Mouse (Mus musculus) left cerebral cortex, postnatal 4 days (tissue): ENCODE results near the gene Nlgn3. TPM values are rescaled to one million over a fixed set of nuclear protein-coding genes. Genes with fewer than 3 reads are reported as not detected.

Experiments
- DNase-seq: peaks from one replicate; pipeline ENCODE4 v3.0.0-alpha.2; 2022
- intact Hi-C: fragments of 180-260 bp; cut with DNase I; formaldehyde crosslinking; loops from one replicate; pipeline ENCODE4 v1.15.1; 2025
- total RNA-seq, 2 experiments: library from RNA; stranded (reverse); gene quantifications; 2 replicates each; pipeline ENCODE4 v1.2.3; 2021

Gene Nlgn3
- 100 to 1,000 TPM; 166 to 183 TPM for total RNA-seq

DNA sequence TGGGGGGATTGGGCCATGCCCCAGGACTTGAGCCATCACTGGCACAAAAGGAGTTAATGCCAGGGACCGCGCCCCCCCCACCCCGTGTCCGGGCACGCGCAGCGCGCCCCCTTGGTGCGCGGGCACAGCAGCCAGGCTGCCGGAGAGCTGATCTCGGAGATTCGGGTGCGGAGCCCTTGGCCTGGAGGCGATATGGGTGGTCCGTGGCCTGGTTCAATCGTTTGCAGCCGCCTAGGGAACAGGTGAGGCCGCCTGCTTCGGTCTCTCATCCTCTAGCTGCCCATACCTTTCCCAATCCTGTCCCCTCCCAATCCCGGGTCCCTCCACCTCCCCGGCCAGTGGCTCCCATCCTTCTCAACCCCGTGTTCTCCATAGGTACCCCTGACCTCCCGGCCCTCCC lies at the start of gene Nlgn3:
Nlgn3 (plus strand) TSS at position 114 of the 400 bp plus-strand sequence.
- intact Hi-C loops = no loop called here
- DNase-seq = peak; percentile 67

GRCm38 (mm10) chrX:101253952-101254729 lies 44.8 kb upstream of the Nlgn3 start, which contains the start of gene Foxo4:
Foxo4 (plus strand) TSS chrX:101254528.
- intact Hi-C loops = no loop called here
- DNase-seq = peak; percentile 89

GRCm38 (mm10) chrX:101254740-101255139 lies 44.2 kb upstream of the Nlgn3 start:
- intact Hi-C loops = no loop called here
- DNase-seq = peak; percentile 3

DNA sequence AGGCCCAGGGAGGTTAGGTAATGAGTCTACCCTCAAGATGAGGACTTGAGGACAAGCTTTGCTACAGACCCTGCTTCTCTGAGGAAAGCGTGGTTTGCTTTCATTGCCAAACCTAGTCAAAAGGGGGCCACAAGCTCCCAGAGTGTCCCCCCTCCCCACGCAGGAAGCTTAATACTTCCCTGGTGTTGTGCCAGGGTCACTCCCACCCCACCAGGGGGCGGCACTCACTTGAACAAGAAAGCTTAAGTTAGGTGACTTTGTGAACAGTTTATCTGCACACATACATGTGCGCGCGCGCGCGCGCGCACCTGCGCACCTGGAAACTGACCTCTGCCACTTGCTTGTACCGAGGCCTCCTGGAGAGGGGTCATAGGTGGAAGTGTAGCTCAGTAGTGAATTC lies 42.4 kb upstream of the Nlgn3 start:
- no peak for DNase-seq
- intact Hi-C loops = no loop called here

DNA sequence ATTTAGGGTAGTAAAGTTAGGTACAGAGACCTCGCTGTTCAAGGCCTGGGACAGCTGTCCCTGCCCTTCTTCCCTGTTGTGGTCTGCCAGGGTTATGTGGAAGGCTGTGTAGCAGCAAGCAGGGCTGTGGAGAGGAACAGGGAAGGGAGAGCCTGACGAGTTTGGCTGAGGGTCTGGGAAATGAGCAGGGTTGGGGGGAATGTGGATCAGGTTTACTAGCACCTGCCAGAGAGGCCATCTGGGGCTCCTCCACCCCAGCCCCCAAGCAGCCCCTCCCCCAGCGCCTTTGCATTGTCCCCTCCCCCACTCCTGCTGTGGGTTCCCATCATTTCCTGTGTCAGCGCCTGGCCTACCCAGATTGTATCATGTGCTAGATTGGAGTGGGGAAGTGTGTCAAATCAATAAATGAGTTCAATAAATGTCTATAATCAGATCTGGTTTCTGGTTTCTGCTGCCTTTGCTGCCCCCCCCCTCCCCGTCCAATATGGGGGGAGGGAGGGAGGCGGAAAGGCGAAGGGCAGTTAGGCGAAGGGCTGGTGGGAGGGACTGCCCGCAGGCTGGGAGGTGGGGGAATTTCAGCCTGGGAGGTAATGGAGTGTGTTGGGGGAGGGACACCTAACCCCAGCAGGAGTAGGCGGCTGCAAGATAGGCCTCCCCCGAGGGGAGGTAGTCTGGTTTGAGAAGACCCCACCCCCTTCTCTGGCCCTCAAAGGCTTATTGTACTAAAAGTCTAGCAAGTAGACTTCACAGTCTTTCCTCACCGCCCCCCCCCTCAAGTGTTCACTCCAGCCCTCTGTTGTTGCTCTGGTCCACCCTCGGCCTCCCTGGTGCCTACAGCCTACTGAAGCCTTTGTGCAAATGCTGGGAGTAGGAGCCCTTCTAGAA lies 38.3 kb upstream of the Nlgn3 start:
- peak; percentile 49 for DNase-seq
- intact Hi-C loops = no loop called here

DNA sequence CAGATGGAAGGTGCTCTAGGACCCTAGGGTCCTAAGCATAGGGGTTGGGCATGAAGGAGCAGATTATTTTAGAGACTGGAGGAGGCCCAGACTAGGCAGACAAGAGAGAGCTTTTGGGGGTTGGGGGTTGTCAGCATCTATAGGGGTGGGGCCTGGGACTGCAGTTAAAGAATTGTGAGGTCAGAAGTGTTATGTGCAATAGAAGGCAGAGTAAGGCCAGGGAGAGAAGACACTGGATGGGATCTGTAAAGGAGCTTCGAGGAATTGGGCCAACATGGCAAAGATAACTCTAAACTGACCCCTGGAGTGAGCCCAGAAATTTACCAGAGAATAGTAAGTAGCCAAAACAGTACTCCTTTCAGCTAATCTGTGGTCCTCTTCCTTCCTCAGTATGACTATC lies 35.1 kb upstream of the Nlgn3 start, which contains the start of gene Gm614:
Gm614 (minus strand) TSS at position 101 of the 400 bp plus-strand sequence.
- no peak for DNase-seq
- intact Hi-C loops = no loop called here

DNA sequence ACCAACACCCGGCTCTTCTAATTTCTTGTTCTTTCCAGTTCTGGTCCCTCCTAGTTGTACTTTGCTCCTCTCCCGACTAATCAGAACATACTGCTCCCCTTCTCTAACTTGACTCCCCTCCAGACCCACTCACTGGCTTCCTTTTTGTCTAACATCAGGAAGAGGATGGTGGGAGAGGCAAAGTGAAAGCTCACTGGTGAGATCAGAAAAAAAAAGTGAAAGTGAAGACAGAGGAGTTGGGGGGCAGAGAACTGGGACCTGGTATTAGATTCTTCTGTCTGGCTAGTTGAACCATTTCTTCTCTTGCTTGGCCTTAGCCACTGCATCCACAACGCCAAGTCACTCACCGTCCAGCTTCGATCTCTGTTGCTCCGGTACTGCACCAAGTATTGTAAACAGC lies 32.3 kb upstream of the Nlgn3 start:
- intact Hi-C loops = no loop called here
- DNase-seq = no peak

GRCm38 (mm10) chrX:101268025-101268754 lies 30.8 kb upstream of the Nlgn3 start, which contains the start of gene Il2rg:
Il2rg (minus strand) TSS chrX:101268255.
- no peak for DNase-seq
- intact Hi-C loops = no loop called here

DNA sequence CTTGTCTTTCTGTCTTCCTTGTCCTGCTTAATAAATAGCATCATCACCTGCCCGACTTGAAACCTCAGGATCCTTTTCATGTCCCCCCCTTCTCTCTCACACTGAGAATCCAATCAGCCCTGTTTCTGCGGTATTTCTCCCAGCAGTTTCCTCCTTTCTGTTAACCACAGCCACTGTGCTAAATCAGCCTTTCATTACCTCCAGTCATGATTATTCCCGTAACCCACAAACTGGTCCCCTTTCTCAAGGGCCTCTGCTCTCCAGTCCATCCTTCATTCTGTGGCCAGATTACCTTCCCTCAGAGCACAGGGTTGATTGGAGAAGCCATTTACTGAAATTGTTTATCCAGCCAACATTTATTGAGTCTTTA lies 30.2 kb upstream of the Nlgn3 start, which contains the start of gene Gm20489:
Gm20489 (minus strand) TSS at position 269 of the 370 bp plus-strand sequence.
- no peak for DNase-seq
- intact Hi-C loops = no loop called here

GRCm38 (mm10) chrX:101273410-101273809 lies 25.6 kb upstream of the Nlgn3 start:
- intact Hi-C loops = no loop called here
- no peak for DNase-seq

DNA sequence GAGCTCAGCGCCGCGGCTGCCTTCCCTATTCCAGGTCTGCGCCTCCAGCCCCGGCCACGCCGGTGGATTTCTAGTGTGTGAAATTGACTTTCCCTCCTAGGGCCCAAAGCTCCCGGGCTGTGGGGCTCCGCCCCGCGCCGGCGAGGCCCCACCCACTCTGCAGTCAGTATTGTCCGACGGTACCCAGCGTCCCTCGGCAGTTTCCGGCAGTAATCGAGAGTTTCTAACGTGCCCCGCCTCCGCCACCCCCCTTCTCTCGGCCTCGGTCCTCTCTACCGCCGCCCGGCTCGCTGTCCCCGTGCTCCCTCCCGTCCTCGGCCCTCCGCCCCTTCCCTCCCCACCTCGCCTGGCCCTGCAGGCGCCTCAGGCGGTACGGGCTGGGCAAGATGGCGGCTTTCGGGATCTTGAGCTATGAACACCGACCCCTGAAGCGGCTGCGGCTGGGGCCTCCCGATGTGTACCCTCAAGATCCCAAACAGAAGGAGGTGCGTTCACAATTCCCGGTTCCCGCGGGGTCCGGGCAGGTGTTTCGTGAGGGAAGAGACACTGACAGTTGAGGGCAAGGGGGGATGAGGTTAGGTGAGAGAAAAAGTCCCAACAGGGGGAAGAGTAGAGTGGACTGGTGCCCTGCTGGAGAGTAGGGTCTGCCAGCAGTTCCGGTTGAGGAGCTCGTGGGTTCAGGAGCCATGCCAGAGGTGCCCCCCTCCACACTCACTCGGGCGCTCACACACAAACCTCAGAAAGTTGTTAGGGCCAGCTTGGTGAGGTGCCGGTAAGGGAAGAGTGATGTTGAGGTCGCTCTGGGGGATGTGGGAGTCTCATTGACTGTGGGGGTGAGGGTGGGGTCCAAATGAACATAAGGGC lies 24.9 kb upstream of the Nlgn3 start, which contains the start of gene Med12:
Med12 (plus strand) TSS at position 156 of the 864 bp plus-strand sequence.
- DNase-seq = peak; percentile 90
- intact Hi-C loops = no loop called here

- intact Hi-C loops = loop anchor here (10.0 kb wide), 1 partner anchor 148 kb away; no protein-coding TSS in a partner anchor
- DNase-seq = no peak
These were observed 16.2 kb upstream of the Nlgn3 start for GRCm38 (mm10) chrX:101282813-101283212.

DNA sequence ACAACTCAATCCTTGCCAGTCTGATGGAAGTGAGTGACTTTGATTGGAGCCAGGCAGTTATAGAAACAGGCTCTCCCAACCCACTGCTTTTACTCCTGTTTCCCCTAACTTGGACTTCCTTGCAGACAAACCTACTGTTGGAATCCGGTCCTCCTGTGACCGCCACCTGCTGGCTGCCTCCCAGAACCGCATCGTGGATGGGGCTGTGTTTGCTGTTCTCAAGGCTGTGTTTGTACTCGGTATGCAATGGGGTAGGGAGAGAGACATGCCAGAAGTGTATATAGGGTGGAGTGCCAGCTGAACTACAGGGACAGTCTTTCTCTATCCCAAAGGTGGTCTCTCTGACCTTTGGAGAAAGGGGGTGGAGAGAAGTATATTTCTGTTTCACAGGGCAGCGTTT lies 13.4 kb upstream of the Nlgn3 start:
- peak; percentile 57 for DNase-seq
- intact Hi-C loops = loop anchor here (10.0 kb wide), 1 partner anchor 151 kb away; no protein-coding TSS in a partner anchor

GRCm38 (mm10) chrX:101285953-101286670 lies 12.9 kb upstream of the Nlgn3 start:
- intact Hi-C loops = loop anchor here (10.0 kb wide), 1 partner anchor 151 kb away; no protein-coding TSS in a partner anchor
- no peak for DNase-seq

- intact Hi-C loops = loop anchor here (10.0 kb wide), 1 partner anchor 153 kb away; no protein-coding TSS in a partner anchor
- no peak for DNase-seq
These were observed 11.4 kb upstream of the Nlgn3 start for GRCm38 (mm10) chrX:101287543-101287942.

GRCm38 (mm10) chrX:101288432-101288831 lies 10.5 kb upstream of the Nlgn3 start:
- intact Hi-C loops = loop anchor here (10.0 kb wide), 1 partner anchor 154 kb away; no protein-coding TSS in a partner anchor
- no peak for DNase-seq

- no peak for DNase-seq
- intact Hi-C loops = loop anchor here (10.0 kb wide), 1 partner anchor 154 kb away; no protein-coding TSS in a partner anchor
These were observed 9.9 kb upstream of the Nlgn3 start for GRCm38 (mm10) chrX:101289037-101289436.

GRCm38 (mm10) chrX:101290111-101290510 lies 8.9 kb upstream of the Nlgn3 start:
- intact Hi-C loops = no loop called here
- DNase-seq = no peak
